Mouse (Mus musculus): Measurements from ENCODE around the gene Phf21a.

GRCm38 (mm10) chr2:92191826-92192581 is 99.1 kb downstream of the Phf21a start:
- peak; percentile 44; the same call in 1 of the 2 replicates for TF ChIP-seq GATA1 (IDR thresholded peaks at IDR 0.05; ENCODE audit: low read length)
- TF ChIP-seq TAL1 (IDR thresholded peaks at IDR 0.05; ENCODE audit: low read length), result no peak
